Mouse (Mus musculus): ENCODE data around the gene Naa50.

Gene Naa50

DNA sequence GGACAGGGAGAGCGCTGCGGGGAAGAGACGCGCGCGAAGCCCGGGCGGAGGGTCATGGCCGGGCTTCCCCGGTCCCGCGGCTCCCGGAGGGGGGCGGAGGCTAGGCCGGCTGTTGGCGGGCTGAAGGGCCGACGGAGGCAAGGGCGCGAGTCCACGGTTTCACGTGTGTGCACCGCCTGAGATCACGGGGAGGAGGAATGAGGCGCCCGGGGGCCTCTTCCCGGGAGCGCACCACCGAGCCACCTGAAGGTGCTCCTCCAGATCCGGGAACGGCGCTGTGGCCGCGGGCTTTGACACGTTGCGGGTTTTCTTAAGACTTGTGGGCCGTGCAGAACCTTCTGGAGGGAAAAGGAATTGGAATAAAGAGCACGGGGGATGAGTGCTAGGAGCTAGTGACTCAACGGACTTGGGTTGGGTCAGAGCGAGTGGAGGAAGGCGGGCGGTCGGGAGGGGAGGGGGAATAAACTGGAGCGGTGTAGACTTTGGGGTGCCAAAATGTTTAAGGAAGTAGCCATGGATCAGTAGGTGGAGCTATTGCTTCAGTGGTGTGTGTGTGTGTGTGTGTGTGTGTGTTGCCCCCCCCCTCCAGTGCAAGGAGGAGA, 657 bp downstream of the Naa50 start:
- in situ Hi-C loops (cut with MboI, MseI): no loop called here

DNA sequence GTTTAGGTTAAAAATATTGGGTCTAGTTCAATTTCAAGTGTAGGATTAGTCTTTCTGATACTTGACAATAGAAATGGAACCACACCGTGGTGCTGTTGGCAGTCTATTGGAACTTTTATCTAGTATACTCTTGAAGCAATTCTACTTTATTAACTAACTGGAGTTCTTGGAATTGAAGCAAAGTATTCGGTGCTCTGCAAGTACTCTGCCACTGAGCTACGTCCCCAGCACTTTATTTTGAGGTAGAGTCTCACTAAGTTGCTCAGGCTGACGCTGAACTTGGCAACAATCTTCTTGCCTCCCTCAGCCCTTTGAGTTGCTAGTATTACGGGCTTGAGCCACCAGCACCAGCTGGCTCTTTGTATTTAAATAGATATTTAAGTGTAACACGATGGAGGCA, 1.9 kb downstream of the Naa50 start:
- in situ Hi-C loops (cut with MboI, MseI): no loop called here

DNA sequence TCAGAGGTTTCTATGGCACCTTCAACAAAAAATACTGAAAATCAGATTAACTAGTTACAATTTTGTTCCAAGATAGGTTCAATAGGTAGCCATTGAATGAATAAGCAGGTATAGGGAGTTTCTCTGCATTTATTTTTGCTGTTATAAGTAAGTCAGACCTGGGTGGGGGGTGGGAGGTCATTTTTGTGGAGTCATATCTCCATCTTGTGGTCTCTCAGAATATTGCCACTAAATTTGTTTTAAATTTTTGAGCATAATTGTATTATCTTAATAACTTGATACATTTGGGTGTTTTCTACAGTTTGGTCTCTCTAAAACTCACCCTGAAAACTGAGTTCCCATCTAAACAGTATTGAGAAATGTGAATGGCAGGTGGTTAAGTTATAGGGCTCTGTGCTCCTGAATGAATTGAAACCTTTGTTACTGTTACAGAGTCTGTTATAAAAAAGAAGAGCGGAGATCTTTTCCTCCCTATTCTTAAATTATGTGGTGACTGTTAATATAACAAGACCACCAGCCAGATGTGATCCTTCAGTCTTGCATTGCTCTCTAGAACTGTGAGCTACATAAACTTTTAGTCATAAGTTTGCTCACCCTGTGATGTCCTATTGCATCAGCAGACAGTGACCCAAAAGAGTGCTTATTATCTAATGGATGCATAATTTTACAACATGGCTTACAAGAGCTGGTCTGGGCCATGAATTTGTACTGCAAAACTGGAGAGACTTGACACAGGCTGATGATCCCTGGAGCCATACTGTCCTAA, 9.6 kb downstream of the Naa50 start:
- in situ Hi-C loops (cut with MboI, MseI): no loop called here

DNA sequence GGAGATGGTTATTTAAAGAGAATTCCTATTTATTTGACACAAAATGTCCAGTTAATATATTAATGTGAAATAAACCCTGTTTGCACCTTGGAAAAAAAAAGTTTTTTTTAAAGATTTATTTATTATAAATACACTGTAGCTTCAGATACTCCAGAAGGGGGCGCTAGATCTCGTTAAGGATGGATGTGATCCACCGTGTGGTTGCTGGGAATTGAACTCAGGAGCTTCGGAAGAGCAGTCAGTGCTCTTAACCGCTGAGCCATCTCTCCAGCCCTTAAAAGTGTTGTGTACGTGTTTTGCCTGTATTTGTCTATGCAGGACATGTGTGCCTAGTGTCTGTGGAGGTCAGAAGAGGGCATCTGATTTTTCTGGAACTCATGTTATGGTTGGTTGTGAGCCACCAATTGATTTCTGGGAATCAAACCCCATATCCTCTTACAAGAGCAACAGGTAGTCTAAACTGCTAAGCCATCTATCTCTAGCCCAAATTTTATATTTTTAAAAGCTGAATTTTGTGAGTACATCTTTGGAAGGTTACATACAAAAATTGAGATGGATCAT, 14.9 kb downstream of the Naa50 start:
- in situ Hi-C loops (cut with MboI, MseI): no loop called here

DNA sequence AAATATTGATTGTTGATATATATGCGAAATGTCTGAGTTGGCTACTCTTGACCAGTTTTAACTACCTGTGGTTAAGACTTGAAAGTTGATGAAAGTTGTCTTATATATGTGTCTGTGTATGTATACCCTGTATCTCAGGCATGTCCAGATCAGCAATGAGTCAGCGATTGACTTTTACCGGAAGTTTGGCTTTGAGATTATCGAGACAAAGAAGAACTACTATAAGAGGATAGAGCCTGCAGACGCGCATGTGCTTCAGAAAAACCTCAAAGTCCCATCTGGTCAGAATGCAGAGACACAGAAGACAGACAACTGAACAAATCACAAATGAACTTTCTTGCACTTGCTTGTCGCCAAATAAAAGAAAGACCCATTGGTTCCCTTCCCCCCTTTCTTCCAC, 19.7 kb downstream of the Naa50 start:
- in situ Hi-C loops (cut with MboI, MseI): no loop called here

DNA sequence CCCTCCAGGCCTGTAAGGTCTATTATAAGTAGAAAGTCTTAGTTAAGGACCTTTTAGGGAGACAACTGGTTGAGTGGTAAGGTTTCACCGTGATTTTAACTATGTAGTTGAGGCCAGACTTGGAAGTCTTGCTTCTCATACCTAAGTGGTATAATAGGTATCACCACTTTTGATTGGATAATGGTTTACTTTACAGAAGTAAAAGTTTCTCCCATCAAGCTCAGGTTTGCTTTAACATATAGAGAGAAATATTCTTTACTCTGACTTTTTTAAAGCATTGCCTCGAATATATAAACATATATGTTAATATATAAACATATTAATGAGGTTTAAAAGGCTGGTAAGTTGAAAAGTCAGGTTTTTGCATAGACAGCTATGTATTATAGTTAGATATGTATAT, 24.2 kb downstream of the Naa50 start:
- in situ Hi-C loops (cut with MboI, MseI): no loop called here

DNA sequence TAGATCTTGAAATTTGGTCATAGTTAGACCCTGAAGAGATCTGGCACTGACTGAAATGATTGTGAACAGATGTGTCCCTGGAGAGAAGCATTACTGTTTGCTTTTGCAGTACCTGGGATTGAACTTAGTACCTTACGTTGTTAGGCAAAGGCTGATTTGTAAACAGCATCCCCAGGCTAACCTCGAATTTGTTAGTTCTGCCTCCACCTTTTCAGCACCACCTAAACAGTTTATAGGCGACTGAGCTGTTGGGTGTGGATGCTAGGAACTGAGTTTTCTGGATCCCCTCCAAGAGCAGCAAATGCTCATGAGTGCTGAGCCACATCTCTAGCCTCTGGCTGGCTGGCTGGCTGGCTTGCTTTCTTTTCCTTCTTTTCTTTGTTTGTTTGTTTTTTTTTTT, 25.6 kb downstream of the Naa50 start:
- in situ Hi-C loops (cut with MboI, MseI): no loop called here

DNA sequence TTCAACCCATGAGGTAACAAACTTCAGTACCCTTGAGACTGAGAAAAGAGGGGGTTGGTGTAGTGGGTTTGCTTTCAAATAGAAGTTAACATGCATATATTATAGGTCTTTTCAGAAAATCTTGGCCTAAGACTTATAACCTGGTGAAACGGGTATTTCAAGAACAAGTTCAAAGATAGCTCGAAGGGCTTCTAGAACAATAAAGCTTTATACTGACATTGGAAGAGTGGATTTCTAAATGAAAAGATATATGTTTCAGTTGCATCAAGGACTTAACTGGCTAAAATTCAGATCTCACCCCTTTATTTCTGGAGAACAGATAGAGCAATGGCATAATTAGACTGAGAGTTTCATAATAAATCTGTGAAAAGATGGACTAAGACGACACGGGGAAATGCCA, 29.4 kb downstream of the Naa50 start:
- in situ Hi-C loops (cut with MboI, MseI): no loop called here

DNA sequence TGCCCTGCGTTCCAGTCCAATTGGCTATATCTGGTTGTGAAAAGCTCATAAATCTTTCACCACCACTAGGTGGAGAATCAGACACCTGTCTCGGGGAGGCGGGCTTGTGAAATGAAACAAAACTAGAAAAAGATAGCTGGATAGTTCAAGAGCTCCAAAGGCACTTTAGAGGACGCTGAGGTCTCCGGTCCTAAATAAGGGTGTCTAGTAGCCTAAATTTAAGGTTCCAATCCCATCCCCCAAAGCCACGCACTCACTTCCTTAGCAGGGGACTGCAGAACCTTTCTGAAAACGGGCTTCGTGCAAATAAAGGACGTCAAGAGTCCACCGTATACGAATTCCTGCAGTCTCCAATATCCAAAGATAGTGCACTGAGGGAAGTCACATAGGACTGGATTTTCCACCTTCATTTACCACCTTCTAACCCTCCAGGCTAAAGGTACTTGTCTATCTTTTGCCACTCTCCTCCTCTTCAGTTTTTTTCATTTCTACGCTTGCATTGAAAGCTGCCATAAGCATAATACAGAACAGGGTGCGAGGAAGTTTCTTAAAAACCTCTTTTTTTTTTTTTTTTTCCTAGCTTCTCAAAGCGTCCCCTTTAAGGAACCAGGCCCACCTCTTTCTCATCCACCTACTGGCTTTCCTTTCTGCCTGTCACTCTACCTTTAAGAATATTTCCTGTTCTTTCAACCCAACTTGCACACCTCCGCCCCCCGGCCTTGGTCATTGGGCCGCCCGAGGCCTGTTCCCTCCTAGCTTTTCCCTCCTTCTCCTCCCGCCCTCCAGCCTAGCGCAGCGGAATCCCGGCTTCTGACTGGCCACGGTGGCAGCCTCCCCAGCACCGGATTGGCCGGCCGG, 32.9 kb downstream of the Naa50 start:
- in situ Hi-C loops (cut with MboI, MseI): no loop called here

DNA sequence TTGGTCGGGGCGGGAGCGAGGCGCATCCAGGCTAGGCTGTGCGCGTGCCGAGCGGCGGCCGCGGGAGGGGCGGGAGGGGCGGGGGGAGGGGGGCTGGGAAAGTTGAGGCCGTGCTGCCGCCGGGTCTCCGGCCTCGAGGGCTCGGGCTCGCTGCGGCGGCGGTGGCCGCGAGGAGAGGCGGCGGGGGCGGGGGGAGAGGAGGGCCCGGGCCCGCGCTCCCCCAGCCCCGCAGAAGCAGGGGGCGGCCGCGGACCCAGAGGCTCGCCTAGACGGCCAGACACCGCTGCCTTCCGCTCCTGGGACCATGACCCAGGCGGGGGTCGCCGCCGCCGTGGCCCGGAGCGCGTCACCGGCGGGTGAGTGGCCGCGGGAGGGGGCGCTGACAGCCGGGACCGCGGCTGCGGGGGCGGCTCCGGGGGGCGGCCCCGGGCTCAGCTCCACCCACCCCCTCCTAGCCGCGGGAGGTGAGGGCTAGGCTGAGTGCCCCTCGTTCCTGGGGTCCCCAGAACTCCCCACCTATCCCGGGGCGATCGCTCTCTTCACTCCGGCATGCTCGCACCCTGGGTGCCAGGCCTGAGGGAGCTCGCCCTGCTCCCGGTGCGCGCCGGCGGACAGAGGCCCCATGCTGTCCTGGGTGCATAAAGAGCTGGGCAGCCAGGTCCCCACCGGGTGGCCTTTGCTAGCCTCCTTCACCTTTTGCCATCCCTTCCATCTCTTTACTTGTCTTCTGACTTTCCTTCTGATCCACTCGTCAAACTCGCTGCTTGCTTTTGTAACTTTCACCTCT, 33.7 kb downstream of the Naa50 start, which contains the start of gene Usf3:
TSS of gene Usf3 (plus strand) at position 92 of the 787 bp plus-strand sequence.
- in situ Hi-C loops (cut with MboI, MseI): no loop called here

DNA sequence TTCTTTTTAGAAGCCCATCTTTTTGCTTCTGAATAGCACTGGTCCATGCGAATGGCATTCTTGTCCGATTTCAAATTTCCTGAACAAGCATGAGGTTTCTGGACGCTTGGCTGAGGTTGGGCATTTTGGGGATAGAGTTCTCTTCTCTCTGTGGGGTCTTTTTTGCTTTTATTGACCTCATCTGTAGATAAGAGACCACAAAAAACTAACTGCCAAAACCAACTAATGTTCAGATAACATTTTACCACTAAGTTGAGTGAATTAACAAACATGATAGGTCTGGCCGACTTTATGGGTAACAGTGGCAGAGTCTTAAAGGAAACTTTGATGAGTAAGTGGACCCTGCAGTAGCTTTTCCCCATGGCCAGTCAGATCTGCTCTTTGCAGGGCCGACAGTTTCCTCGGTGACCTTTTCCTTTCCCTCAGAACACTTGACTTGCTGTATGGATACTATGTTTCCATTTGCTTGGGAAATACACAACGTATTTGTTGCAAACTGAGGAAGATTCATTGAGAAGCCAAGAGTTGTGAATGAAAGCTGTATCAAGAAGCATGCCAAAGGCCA, 34.4 kb downstream of the Naa50 start:
- in situ Hi-C loops (cut with MboI, MseI): no loop called here

DNA sequence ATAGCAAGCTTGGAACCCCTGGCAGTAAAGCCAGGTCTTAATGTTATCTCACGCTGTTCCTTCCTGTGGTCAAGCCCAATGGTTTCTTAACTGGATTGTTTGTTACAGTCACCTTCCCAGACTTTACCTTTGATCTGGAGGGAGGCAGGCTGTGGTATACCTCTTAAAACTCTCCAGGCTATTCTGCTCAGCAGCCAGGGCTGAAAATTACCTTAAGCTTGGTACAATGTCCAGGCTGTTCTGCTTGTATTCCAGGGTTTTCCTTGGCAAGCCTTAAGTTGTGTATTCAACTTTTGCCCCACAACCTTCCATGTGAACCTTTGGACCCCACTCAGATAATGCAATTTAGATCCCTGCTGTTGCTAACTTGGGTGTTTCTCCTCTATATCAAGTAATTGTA, 35.4 kb downstream of the Naa50 start:
- in situ Hi-C loops (cut with MboI, MseI): no loop called here

DNA sequence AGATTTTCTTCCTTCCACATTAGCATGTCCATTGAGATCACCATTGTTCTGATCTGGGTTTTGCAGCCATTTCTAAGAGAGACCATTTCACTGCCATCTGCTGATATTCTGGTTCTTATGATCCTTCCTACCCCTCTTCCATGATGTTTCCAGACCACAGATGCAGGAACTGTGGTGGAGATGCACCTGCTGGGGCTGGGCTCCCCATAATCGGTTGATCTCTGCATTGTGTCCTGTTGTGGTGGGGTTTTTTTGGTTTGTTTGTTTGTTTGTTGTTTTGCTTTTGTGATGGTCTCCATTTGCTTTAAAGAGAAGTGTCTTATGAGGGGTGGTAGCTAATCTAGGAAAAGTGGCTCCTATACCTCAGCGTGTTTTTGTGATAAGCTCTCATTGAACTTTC, 36.9 kb downstream of the Naa50 start:
- in situ Hi-C loops (cut with MboI, MseI): no loop called here

DNA sequence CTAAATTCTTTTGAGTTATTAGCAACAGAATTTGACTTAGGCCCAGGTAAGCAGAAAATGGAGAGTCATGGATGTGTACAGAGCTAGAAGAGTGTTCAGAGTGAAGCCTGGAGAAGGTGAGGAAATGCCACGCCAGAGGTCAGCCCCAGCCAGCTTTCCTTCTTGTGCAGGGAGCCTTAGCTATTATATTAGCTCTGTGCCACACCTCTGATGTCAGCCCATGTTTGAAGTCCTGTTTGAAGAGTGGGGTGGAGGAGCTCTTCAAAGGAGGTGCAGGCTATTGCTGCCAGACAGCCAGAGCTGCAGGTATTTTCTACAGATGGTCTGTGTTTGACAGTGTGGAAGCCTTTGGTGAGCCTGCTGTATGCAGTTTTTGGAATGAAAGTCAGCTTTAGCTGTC, 38.9 kb downstream of the Naa50 start:
- in situ Hi-C loops (cut with MboI, MseI): no loop called here

DNA sequence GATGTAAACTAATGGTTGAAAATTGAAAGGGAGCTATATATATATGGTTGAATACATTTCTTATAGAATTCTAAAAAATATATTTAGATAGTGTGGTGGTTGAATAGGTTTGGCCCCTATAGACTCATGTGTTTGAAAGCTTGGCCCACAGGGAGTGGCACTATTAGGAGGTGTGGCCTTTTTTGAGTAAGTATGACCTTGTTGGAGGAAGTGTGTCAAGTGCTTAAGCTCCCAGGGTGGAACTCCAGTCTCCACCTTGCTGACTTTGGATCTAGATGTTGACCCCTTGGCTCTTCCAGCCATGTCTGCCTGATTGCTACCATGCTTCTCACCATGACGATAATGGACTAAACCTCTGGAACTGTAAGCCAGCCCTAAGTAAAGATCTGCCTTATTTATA, 43.0 kb downstream of the Naa50 start:
- in situ Hi-C loops (cut with MboI, MseI): no loop called here

DNA sequence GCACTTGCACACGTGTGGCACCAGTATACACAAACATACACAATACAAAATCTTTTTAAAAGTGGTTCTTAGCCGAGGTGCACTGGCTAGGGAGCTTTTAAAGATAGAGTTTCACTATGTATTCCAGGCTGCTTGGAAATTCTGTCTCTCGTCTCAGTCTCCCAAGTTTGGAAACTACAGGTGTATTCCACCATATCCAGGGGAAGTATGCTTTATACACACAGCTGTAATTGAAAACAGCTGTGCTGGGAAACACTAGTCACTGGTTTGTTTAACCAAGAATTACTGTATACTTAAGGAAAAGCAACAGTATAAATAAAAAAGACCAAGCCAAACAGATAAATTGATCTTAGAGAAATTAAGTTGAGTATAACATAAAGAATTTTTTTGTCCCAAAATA, 45.1 kb downstream of the Naa50 start:
- in situ Hi-C loops (cut with MboI, MseI): no loop called here

DNA sequence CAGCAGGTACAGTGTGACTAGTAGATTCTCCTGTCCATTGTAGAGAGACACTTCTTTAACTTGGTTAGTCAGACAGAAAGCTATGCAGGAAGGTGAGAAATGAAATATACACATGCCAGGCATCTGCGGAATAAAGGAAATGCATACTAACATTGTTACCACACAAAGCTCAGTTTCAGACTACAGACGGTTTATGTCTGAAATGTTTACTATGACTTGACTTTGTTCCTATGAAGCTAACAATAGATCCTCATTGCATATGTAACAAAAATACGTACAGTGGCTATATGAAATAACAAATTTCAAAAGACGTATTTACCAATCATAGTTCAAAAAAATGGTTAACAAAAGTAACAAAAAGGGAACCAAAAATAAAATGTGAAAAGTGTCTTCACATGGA, 47.5 kb downstream of the Naa50 start:
- in situ Hi-C loops (cut with MboI, MseI): no loop called here

DNA sequence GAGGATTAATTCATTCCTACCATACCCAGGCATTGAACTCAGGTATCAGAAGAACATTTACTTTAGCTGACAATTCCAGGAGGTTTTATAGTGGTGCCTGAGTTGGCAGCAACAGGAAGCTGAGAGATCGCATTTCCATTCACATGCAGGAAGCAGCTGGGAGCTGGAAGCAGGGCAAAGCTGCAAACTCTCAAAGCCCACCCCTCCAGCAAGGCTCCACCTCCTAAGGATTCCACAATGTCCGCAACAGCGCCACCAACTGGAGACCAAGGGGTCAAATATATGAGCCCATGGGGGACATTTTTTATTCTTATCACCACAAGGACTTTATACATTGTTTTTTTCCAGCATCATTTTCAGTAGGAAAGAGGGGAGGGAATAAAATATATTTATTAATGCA, 49.1 kb downstream of the Naa50 start:
- in situ Hi-C loops (cut with MboI, MseI): no loop called here

DNA sequence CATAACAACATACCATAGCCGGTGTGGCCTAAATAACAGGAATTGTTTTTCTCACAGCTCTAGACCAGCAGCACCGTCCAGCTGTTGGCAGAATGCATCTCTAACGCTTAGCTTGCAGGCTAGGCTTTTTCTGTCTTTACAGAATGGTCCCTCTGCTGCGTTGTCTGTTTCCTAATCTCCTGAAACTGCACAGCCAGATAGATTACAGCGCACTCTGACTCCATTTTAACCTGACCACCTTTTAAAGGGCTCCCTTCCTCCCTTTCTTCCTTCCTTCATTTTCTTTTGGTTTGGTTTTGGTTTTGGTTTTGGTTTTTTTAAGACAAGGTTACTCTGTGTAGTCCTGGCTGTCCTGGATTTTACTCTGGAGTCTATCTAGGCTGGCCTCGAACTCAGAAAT, 50.4 kb downstream of the Naa50 start:
- in situ Hi-C loops (cut with MboI, MseI): no loop called here

DNA sequence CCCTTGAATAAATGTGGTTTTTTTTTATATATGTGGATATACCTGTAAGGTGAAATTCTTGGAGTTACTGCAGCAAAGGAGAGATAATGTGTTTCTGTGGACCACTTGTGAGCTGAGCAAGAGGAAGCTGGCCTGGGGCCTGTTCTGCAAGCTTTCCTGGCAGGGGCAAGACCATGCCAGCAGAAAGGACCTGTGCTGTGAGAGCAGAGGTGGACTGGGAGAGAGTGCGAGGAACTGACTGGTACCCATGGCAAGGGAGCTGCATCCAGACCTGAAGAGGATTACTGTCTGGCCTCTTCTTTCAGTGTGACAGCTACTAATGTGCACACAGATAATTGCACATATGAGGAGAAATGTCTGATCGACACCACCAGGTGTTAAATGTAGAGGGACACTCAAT, 51.3 kb downstream of the Naa50 start:
- in situ Hi-C loops (cut with MboI, MseI): no loop called here

DNA sequence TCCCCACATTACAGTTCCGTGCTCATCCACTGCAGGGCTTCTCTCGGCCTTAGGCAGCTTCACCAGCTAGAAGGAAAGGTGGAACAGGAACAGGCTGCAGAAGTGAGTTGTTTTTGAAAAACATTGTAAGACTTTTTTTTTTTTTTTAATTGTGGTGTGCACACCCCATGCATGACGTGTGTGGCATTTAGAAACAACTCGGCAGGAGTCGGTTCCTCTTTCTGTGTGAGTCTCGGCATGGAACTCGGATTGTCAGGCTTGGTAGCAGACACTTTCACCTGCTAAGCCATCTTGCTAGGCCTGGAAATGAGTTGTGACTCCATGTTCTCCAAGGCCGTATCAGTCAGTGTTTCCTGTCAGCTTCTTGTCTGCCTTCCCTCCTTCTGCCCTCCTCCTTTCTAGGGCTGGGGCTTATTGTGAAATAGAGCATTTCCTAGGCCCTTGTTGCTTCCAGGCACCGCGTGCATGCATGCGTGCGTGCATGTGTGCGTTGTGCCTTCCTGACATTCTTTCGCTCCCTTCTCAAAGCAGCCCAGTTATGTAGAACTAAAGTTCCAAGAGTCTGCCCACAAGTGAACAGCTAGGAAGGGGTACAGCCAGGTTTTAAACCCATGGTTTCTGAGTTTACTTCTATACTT, 59.6 kb downstream of the Naa50 start:
- in situ Hi-C loops (cut with MboI, MseI): no loop called here

Measured in regulatory T cell (primary cell).